Mouse (Mus musculus) neural tube, embryonic 15.5 days (tissue): ENCODE results near the gene Epo. TPM values are rescaled to one million over a fixed set of nuclear protein-coding genes. Genes with fewer than 3 reads are reported as not detected.

Source experiments
- ATAC-seq: fragments of 200-750 bp; cut with Nextera tagmentation; 2 replicates; pipeline ENCODE4 v1.8.0; 2017; ENCODE audit warnings: mild to moderate bottlenecking, moderate TSS enrichment, moderate library complexity; ENCODE audit not compliant: low FRiP score
- H3K27ac ChIP-seq: fragments of 300-500 bp; sonication (generic); replicated peaks from 2 replicates; pipeline ENCODE4 v1.5.1; 2015; ENCODE audit warnings: mild to moderate bottlenecking, inconsistent platforms
- H3K27me3 ChIP-seq: fragments of 300-500 bp; sonication (generic); replicated peaks from 2 replicates; pipeline ENCODE4 v1.6.1; 2015; ENCODE audit warnings: inconsistent platforms
- H3K36me3 ChIP-seq: fragments of 300-500 bp; sonication (generic); 2 replicates; pipeline ENCODE4 v1.6.1; 2015; ENCODE audit warnings: inconsistent platforms
- H3K4me1 ChIP-seq: fragments of 300-500 bp; sonication (generic); 2 replicates; pipeline ENCODE4 v1.6.1; 2015; ENCODE audit warnings: inconsistent platforms
- H3K4me2 ChIP-seq: fragments of 300-500 bp; sonication (generic); 2 replicates; pipeline ENCODE4 v1.6.1; 2015; ENCODE audit warnings: inconsistent platforms, mild to moderate bottlenecking, moderate library complexity
- H3K4me3 ChIP-seq: fragments of 300-500 bp; sonication (generic); replicated peaks from 2 replicates; pipeline ENCODE4 v1.5.1; 2015; ENCODE audit warnings: mild to moderate bottlenecking, inconsistent platforms
- H3K9ac ChIP-seq: fragments of 300-500 bp; sonication (generic); replicated peaks from 2 replicates; pipeline ENCODE4 v1.6.1; 2015; ENCODE audit warnings: mild to moderate bottlenecking, inconsistent platforms
- H3K9me3 ChIP-seq: fragments of 300-500 bp; sonication (generic); replicated peaks from 2 replicates; pipeline ENCODE4 v1.6.1; 2016; ENCODE audit warnings: inconsistent platforms
- WGBS: fragments of 180-500 bp; shearing (Covaris S2); methylation state at CpG from one replicate; pipeline ENCODE4 v1.1.7; 2015; ENCODE audit warnings: mixed read lengths; 5-methylcytosine and 5-hydroxymethylcytosine counted together
- polyA plus RNA-seq: library from polyadenylated mRNA; unstranded; fragments of >200 nt; fragmentation: Nextera tagmentation; extraction: Ambion mirVana; gene quantifications from 2 replicates; pipeline ENCODE4 v1.2.1, GENCODE M21; 2015

Gene Epo
- polyA plus RNA-seq, 1 experiment from 2014 or later: not detected

DNA sequence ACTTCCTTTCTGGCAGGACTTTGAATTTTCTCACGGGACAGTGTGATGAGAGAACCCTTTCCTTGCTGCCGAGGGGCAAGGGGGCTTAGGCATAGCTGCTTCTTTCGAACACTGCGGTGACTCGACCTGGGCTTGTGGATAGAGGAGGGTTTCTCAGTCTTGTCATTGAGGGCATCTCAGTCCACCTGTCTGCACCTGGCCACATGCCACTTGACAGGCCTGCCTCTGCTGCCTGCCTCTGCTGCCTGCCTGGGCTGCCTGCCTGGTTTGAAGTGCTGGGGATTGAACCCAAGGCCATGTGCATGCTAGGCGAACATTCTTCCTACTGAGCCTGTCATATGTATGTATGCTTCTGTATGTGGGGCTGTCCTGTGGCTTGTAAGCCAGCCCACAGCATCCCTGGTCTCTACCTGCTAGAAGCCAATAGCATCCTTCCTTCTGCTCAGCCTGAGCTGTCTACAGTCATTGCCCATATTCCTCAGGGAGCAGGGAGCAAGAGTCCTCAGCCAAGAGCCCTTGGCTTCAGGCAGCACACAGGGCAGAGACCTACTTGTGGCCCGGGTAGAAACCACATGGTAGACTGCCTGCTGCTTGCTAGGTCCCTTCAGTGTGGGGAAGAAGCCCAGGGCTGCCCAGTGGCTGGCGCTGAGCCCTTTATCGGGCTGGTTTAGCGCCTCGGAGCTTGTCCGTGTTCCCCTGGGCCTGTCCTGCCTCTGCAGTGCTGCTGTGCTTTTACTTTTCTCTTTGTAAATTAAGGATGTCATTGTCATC lies 18.9 kb downstream of the Epo start:
- ATAC-seq: no peak
- Histone ChIP-seq H3K4me2 (0 out of 2 replicates have a peak overlapping the region, but pooled peaks have one; percentile 77), H3K9ac (peak overlapping the region; percentile 23), H3K9me3 (no peaks in the 10 kb centered on the region), H3K4me3 (no peak overlapping the region), H3K4me1 (peaks cover 55% of the 10 kb centered on the region), H3K36me3 (peaks cover 11% of the 10 kb centered on the region), H3K27me3 (no peaks in the 10 kb centered on the region), H3K27ac (no peak overlapping the region)
- 83% methylated on average over 12 of the region's 12 CpGs for WGBS

DNA sequence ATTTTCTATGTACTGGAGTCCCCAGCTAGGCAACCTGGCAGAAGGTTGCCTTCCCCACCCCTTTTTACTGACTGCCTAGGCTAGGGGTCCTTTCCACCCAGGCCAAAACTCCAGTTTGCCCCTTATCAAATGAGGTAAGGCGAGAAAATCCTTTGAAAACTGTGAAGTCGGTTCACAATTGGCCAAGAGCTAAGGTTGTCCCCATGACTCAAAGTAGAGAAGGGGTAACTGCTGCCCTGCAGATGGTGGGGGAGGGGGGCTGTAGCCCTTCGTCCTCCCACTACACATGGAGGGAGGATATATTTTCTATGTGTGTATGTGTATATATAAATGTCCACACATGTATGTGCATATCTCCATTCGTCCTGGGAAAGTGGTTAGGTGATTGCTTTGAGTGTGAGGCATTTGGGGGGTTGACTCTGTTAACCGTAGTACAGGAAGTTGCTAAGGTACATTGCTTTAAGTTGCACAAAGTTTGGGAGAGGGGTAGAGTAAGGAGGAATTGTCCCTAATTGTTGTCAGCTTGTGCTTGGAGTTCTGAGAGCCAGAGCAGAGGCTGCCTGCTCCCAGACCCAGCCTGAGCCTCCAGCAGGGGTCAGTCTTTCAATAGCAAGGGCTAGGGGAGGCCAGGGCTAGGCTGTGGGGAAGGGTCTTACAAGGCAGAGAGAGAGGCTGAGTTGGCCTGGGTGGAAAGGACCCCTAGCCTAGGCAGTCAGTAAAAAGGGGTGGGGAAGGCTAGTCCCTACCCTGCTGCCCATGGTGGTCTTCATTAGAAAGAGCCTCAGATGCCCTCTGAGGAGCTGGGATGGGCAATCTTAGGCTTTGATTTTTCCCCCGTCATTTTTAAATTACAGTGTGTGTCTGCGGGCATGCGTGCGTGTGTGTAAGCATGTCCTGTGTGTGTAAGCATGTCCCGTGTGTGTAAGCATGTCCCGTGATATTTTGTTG lies 19.9 kb downstream of the Epo start:
- Histone ChIP-seq H3K27ac (0 out of 2 replicates have a peak overlapping the region, but pooled peaks have one; percentile 9), H3K27me3 (no peaks in the 10 kb centered on the region), H3K36me3 (peaks cover under 1% of the 10 kb centered on the region), H3K9me3 (no peaks in the 10 kb centered on the region), H3K4me2 (peak overlapping the region; percentile 77), H3K9ac (peak overlapping the region; percentile 99), H3K4me3 (peak overlapping the region; percentile 84; the same call in 1 of the 2 replicates), H3K4me1 (peaks cover 55% of the 10 kb centered on the region)
- 82% methylated on average over 11 of the region's 11 CpGs for WGBS
- peak; percentile 49; the same call in 1 of the 2 replicates for ATAC-seq

DNA sequence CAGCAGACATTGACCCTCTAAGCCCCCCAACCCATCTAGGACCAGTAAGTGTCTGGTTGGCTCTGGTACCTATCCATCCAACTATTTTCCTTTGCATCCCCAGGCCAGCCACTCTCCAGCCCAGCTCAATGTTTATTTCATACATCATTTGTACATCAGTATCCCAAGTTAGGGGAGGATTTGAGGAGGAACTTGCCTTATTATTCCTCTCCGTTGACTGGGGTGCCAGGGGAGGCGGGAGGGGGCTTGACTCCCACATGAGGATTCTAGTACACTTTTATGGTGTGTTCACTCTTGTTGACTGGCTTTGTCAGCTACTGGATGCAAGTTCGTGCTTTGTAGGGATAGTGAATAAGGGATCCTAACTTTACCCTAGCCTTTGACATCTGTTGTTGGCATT lies 21.3 kb downstream of the Epo start:
- H3K9me3 ChIP-seq: no peaks in the 10 kb centered on the region
- ATAC-seq: no peak
- peak overlapping the region; percentile 77 for H3K4me2 ChIP-seq
- H3K4me1 ChIP-seq: peaks cover 55% of the 10 kb centered on the region
- H3K27me3 ChIP-seq: no peaks in the 10 kb centered on the region
- peak overlapping the region; percentile 99 for H3K9ac ChIP-seq
- H3K4me3 ChIP-seq: peak overlapping the region; percentile 84
- WGBS: 50% methylated on average over 3 of the region's 3 CpGs
- H3K36me3 ChIP-seq: no peaks in the 10 kb centered on the region
- H3K27ac ChIP-seq: 0 out of 2 replicates have a peak overlapping the region, but pooled peaks have one; percentile 0

DNA sequence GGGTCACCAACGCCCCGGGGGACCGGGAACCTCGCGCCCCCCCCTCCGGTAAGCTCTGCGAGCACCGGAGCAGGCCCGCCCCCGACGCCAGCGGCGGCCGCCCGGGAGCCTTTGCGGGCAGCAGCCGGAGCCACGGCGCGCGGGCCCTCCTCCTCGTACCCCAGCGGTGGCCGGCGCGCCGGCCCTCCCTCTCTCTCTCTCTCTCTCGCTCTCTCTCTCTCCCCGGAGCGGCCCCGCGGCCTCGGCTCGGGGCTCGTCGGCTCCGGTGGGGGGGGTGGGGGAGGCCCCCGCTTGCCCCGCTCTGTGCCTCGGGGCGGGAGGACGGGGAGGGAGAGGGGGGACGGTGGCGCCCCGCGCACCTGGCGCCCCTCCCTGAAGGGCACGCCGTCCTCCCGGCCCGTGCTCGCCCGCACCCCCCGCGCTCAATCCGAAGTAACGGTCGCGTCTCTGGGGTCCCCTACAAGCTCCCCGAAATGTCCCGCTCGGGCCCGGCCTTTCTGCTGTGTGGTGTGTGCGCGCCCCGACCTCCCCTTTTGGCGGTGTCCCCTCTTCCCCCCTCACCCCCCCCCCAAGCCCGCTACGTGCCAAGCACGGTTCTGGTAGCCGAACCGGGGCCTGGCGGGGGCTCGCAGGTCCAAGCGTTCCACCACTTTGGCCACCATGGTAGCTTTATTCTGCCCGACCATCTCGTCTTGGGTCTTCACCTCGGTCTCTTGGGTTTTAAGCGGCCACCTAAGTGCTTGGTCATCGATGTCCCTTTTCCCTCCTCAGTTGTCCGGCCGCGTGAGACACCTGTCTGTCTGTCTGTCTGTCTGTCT lies 22.3 kb downstream of the Epo start:
- H3K27ac ChIP-seq: peak overlapping the region; percentile 88
- peak overlapping the region; percentile 99 for H3K9ac ChIP-seq
- H3K27me3 ChIP-seq: no peaks in the 10 kb centered on the region
- peak overlapping the region; percentile 77 for H3K4me2 ChIP-seq
- H3K36me3 ChIP-seq: no peaks in the 10 kb centered on the region
- peak; percentile 28; the same call in 1 of the 2 replicates for ATAC-seq
- no peaks in the 10 kb centered on the region for H3K9me3 ChIP-seq
- WGBS: under 1% methylated on average over 40 of the region's 83 CpGs
- peak overlapping the region; percentile 84 for H3K4me3 ChIP-seq
- H3K4me1 ChIP-seq: peaks cover 50% of the 10 kb centered on the region

- ATAC-seq: peak; percentile 72
- H3K9me3 ChIP-seq: no peaks in the 10 kb centered on the region
- 3% methylated on average over 28 of the region's 52 CpGs for WGBS
- no peaks in the 10 kb centered on the region for H3K36me3 ChIP-seq
- H3K27me3 ChIP-seq: no peaks in the 10 kb centered on the region
- H3K4me2 ChIP-seq: peak overlapping the region; percentile 77
- peak overlapping the region; percentile 99 for H3K9ac ChIP-seq
- peak overlapping the region; percentile 88 for H3K27ac ChIP-seq
- peaks cover 43% of the 10 kb centered on the region for H3K4me1 ChIP-seq
- H3K4me3 ChIP-seq: peak overlapping the region; percentile 84
Measured at GRCm38 (mm10) chr5:137510014-137510501, 23.0 kb downstream of the Epo start.

- WGBS: 86% methylated on average over 6 of the region's 6 CpGs
- no peaks in the 10 kb centered on the region for H3K9me3 ChIP-seq
- ATAC-seq: no peak
Measured at GRCm38 (mm10) chr5:137504041-137504440, 29.0 kb downstream of the Epo start.

GRCm38 (mm10) chr5:137502667-137503110 lies 30.4 kb downstream of the Epo start:
- H3K4me3 ChIP-seq: peak overlapping the region; percentile 64
- peak; percentile 82 for ATAC-seq
- H3K4me2 ChIP-seq: peak overlapping the region; percentile 84
- peaks cover 19% of the 10 kb centered on the region for H3K4me1 ChIP-seq
- peak overlapping the region; percentile 99 for H3K27ac ChIP-seq
- H3K9ac ChIP-seq: peak overlapping the region; percentile 64
- under 1% methylated on average over 29 of the region's 30 CpGs for WGBS
- H3K36me3 ChIP-seq: no peaks in the 10 kb centered on the region
- no peaks in the 10 kb centered on the region for H3K27me3 ChIP-seq
- no peaks in the 10 kb centered on the region for H3K9me3 ChIP-seq

More at GRCm38 (mm10) chr5:137504041-137504440, 29.0 kb downstream of the Epo start:
- peaks cover 19% of the 10 kb centered on the region for H3K4me1 ChIP-seq
- H3K36me3 ChIP-seq: no peaks in the 10 kb centered on the region
- H3K27ac ChIP-seq: no peak overlapping the region
- no peak overlapping the region for H3K4me2 ChIP-seq
- no peak overlapping the region for H3K9ac ChIP-seq
- no peaks in the 10 kb centered on the region for H3K27me3 ChIP-seq
- H3K4me3 ChIP-seq: no peak overlapping the region

DNA sequence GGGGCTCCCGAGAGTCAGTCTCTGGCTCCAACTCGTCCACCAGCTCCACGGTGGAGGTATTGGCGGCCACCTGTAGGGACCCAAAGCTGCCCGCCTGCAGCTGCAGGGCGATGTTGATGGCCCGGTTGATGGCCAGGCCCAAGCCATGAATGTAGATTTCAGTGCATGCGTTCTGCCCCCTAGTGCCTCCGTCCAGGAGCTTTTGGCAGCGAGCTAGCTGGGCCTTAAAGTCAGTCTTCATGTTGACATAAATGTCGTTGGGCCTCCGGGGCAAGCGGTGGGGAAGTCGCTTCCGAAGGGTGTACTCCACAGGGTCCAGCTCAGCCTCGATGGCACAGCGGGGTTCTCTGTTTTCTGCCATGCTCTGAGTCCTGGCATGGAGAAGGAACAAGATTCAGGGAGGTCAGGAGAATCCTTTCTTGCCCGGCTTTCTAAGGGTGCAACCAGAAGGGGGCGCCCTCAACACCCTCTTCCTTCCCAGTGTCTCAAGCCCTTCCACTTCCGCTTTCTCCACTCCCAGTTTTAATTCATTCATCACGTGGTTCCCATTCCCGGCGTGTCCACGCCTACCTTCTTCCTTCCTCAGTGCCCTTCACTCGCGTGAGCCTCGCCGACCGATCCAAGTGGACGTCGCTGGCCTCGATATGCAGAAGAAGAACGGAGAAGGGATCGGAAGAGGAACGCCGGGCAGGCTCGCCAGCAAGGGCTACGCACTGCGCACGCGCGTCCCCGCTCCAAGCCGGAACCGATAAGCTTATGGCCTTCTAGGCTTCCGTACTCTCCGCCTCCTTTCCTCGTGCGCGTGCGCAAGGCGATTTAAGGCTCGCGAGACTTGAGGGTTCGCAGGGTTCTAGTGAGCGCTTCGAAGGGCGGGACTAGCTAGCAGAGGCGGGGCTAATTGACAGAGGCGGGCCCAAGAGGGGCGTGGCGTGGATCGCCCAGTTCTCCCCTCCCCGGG lies 31.1 kb downstream of the Epo start, which contains the start of gene Pop7:
Gene Pop7, minus strand, starts transcription at position 810 of the 958 bp plus-strand sequence.
- 2% methylated on average over 64 of the region's 64 CpGs for WGBS

DNA sequence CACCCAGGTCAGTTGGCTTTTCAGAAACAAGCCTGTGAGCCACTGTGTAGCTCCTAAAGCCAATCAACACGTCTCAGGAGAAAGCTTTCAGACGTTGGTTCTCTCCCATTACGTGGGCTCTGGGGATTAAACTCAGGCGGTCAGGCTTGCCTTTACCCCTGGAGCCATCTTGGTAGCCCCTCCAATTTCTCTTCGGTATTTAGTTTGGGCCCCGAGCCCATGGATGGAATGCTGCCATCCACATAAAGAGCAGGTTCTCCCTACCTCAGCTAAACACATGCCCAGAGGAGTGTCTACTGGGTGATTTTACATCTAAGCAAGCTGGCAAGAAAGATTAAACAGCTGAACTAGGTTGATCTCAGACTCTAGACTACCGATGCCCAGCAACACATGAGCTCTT lies 32.9 kb downstream of the Epo start:
- Histone ChIP-seq H3K27ac (no peak overlapping the region), H3K27me3 (no peaks in the 10 kb centered on the region), H3K36me3 (no peaks in the 10 kb centered on the region), H3K9ac (no peak overlapping the region), H3K9me3 (no peaks in the 10 kb centered on the region), H3K4me2 (no peak overlapping the region), H3K4me3 (no peak overlapping the region), H3K4me1 (peaks cover 19% of the 10 kb centered on the region)
- no peak for ATAC-seq
- WGBS: 90% methylated on average over 7 of the region's 7 CpGs

More for the DNA sequence above, 31.1 kb downstream of the Epo start, which contains the start of gene Pop7:
- Histone ChIP-seq H3K4me3 (peak within 1 kb of the TSS; percentile 64), H3K27me3 (no peaks in the 10 kb centered on the region), H3K36me3 (no peaks in the 10 kb centered on the region), H3K9me3 (no peaks in the 10 kb centered on the region), H3K4me2 (peak within 1 kb of the TSS; percentile 84), H3K9ac (peak within 1 kb of the TSS; percentile 64), H3K27ac (peak within 1 kb of the TSS; percentile 99), H3K4me1 (peaks cover 19% of the 10 kb centered on the region)
- ATAC-seq: peak; percentile 97

- ATAC-seq: no peak
- 82% methylated on average over 13 of the region's 13 CpGs for whole genome bisulfite sequencing
- H3K27me3 ChIP-seq: no peaks in the 10 kb centered on the region
- H3K4me3 ChIP-seq: no peak overlapping the region
- H3K27ac ChIP-seq: no peak overlapping the region
- H3K4me2 ChIP-seq: no peak overlapping the region
- peaks cover 6% of the 10 kb centered on the region for H3K4me1 ChIP-seq
- no peaks in the 10 kb centered on the region for H3K36me3 ChIP-seq
- no peak overlapping the region for H3K9ac ChIP-seq
- no peaks in the 10 kb centered on the region for H3K9me3 ChIP-seq
Measured at GRCm38 (mm10) chr5:137493831-137494230, 39.2 kb downstream of the Epo start.
